12 mouse cellular contexts compared by ENCODE assay signal in the genomic region with DNA sequence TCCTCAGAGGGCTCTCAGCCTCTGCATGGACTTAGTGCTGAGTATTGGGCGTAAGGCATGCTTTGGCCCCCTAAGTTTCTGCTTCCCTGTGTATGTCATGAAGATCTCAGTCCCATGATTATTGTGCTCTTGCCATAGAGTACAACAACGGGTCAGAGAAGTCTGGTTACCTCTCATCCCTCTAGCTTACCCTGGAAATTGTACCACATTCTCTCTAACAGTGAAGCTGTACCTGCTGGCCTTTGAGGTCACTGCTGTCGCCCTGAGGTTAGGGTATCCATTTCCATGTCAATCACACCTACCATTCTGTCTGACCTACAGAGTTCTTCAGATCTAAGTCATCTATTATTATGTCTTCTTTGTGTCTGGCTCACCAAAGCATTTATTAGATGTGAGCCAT.
DNase-seq lines count a peak whose midpoint lies in the region; ATAC-seq lines count a peak whose summit lies in the region.
"Had no signal": no experiment of that assay in that cellular context is flagged by ENCODE, and none has a peak within 500 bp of the region (broad histone marks: within the 10 kb centered on the region; RNA-seq: fewer than 3 reads in every experiment).

No protein-coding gene starts in this region.

- no peaks in the 10 kb centered on the region for H3K36me3 ChIP-seq in hindbrain, embryonic 13.5 days
- no peaks in the 10 kb centered on the region for H3K36me3 ChIP-seq in hindbrain, embryonic 10.5 days
- H3K36me3 ChIP-seq in midbrain, embryonic 14.5 days (ENCODE audit: control insufficient read depth, insufficient read depth, low read length) = no peaks in the 10 kb centered on the region
- H3K36me3 ChIP-seq in midbrain, embryonic 10.5 days = no peaks in the 10 kb centered on the region
- no peaks in the 10 kb centered on the region for H3K36me3 ChIP-seq in liver, embryonic 13.5 days

- peak; percentile 12 for ATAC-seq in hindbrain, embryonic 13.5 days (ENCODE audit: low FRiP score)
- ATAC-seq in midbrain, embryonic 14.5 days (ENCODE audit: low FRiP score, low TSS enrichment) = peak; percentile 1; the same call in 1 of the 2 replicates
- ATAC-seq in liver, embryonic 13.5 days (ENCODE audit: low read depth) = 0 out of 2 replicates have a peak, but pooled peaks have one; percentile 10

- no peak overlapping the region for H3K27ac ChIP-seq in hindbrain, embryonic 13.5 days
- no peak overlapping the region for H3K27ac ChIP-seq in hindbrain, embryonic 10.5 days
- H3K27ac ChIP-seq in midbrain, embryonic 14.5 days (replicated peaks; ENCODE audit: low read depth, low read length) = no peak overlapping the region
- no peak overlapping the region for H3K27ac ChIP-seq in midbrain, embryonic 10.5 days (replicated peaks)
- no peak overlapping the region for H3K27ac ChIP-seq in liver, embryonic 13.5 days

- 51% methylated on average over 3 of the region's 3 CpGs for WGBS in hindbrain, embryonic 13.5 days
- 49% methylated on average over 3 of the region's 3 CpGs for WGBS in hindbrain, embryonic 10.5 days
- 51% methylated on average over 3 of the region's 3 CpGs for WGBS in midbrain, embryonic 14.5 days
- WGBS in midbrain, embryonic 10.5 days = 50% methylated on average over 3 of the region's 3 CpGs
- 30% methylated on average over 3 of the region's 3 CpGs for WGBS in liver, embryonic 13.5 days (ENCODE audit: insufficient replicate concordance)

- no peak for DNase-seq in hindbrain, embryonic 10.5 days (ENCODE audit: low spot score)
- DNase-seq in midbrain, embryonic 14.5 days = no peak
- DNase-seq in midbrain, embryonic 10.5 days (ENCODE audit: low spot score) = no peak
- DNase-seq in liver, embryonic 13.5 days = no peak
- DNase-seq in embryo, embryonic 9.5 days (ENCODE audit: extremely low spot score) = no peak
- DNase-seq in urinary bladder, adult 2 months (ENCODE audit: low spot score) = no peak
- DNase-seq: cerebellum, adult 8-10 months; right cerebral cortex, postnatal 4 days had no signal

- H3K27me3 ChIP-seq in hindbrain, embryonic 13.5 days = no peaks in the 10 kb centered on the region
- no peaks in the 10 kb centered on the region for H3K27me3 ChIP-seq in hindbrain, embryonic 10.5 days (ENCODE audit: insufficient read depth, poor library complexity, severe bottlenecking)
- H3K27me3 ChIP-seq in midbrain, embryonic 14.5 days (ENCODE audit: control insufficient read depth, insufficient read depth, low read length) = no peaks in the 10 kb centered on the region
- no peaks in the 10 kb centered on the region for H3K27me3 ChIP-seq in midbrain, embryonic 10.5 days (ENCODE audit: low read depth, poor library complexity, severe bottlenecking)
- H3K27me3 ChIP-seq in liver, embryonic 13.5 days = no peaks in the 10 kb centered on the region
- H3K27me3 ChIP-seq: CH12.LX; megakaryocyte, embryonic 14.5 days had no signal

- H3K4me3 ChIP-seq in hindbrain, embryonic 13.5 days = no peak overlapping the region
- H3K4me3 ChIP-seq in hindbrain, embryonic 10.5 days = no peak overlapping the region
- H3K4me3 ChIP-seq in midbrain, embryonic 14.5 days (replicated peaks; ENCODE audit: low read depth, low read length) = no peak overlapping the region
- no peak overlapping the region for H3K4me3 ChIP-seq in midbrain, embryonic 10.5 days
- no peak overlapping the region for H3K4me3 ChIP-seq in liver, embryonic 13.5 days (replicated peaks)
- H3K4me3 ChIP-seq: megakaryocyte, embryonic 14.5 days had no signal

- H3K9me3 ChIP-seq in hindbrain, embryonic 13.5 days = peaks cover 54% of the 10 kb centered on the region
- peaks cover 71% of the 10 kb centered on the region for H3K9me3 ChIP-seq in hindbrain, embryonic 10.5 days
- H3K9me3 ChIP-seq in midbrain, embryonic 14.5 days (ENCODE audit: control insufficient read depth, low read length) = peaks cover 71% of the 10 kb centered on the region
- H3K9me3 ChIP-seq in midbrain, embryonic 10.5 days (replicated peaks) = peaks cover 80% of the 10 kb centered on the region
- H3K9me3 ChIP-seq in liver, embryonic 13.5 days (replicated peaks) = peaks cover 26% of the 10 kb centered on the region; the same call in 1 of the 2 replicates

- H3K4me1 ChIP-seq in hindbrain, embryonic 13.5 days (replicated peaks) = no peaks in the 10 kb centered on the region
- H3K4me1 ChIP-seq in hindbrain, embryonic 10.5 days (replicated peaks) = no peaks in the 10 kb centered on the region
- no peaks in the 10 kb centered on the region for H3K4me1 ChIP-seq in midbrain, embryonic 14.5 days (ENCODE audit: control insufficient read depth, insufficient read depth, low read length)
- no peaks in the 10 kb centered on the region for H3K4me1 ChIP-seq in midbrain, embryonic 10.5 days
- H3K4me1 ChIP-seq in liver, embryonic 13.5 days (replicated peaks) = no peaks in the 10 kb centered on the region
- H3K4me1 ChIP-seq: megakaryocyte, embryonic 14.5 days had no signal

- no peak overlapping the region for H3K4me2 ChIP-seq in hindbrain, embryonic 13.5 days
- no peak overlapping the region for H3K4me2 ChIP-seq in midbrain, embryonic 14.5 days (ENCODE audit: low read length)
- no peak overlapping the region for H3K4me2 ChIP-seq in liver, embryonic 13.5 days
- H3K4me2 ChIP-seq: heart, embryonic 11.5 days had no signal

- no peak overlapping the region for H3K9ac ChIP-seq in hindbrain, embryonic 13.5 days
- H3K9ac ChIP-seq in midbrain, embryonic 14.5 days (replicated peaks; ENCODE audit: low read length) = no peak overlapping the region
- H3K9ac ChIP-seq in liver, embryonic 13.5 days = no peak overlapping the region
